Mouse (Mus musculus) neural tube, embryonic 15.5 days (tissue): ENCODE data around the gene Ttc7b. TPM values are rescaled to one million over a fixed set of nuclear protein-coding genes. Genes with fewer than 3 reads are reported as not detected.

Source experiments
- ATAC-seq: fragments of 200-750 bp; cut with Nextera tagmentation; 2 replicates; pipeline ENCODE4 v1.8.0; 2017; ENCODE audit warnings: mild to moderate bottlenecking, moderate TSS enrichment, moderate library complexity; ENCODE audit not compliant: low FRiP score
- H3K27ac ChIP-seq: fragments of 300-500 bp; sonication (generic); replicated peaks from 2 replicates; pipeline ENCODE4 v1.5.1; 2015; ENCODE audit warnings: mild to moderate bottlenecking, inconsistent platforms
- H3K27me3 ChIP-seq: fragments of 300-500 bp; sonication (generic); replicated peaks from 2 replicates; pipeline ENCODE4 v1.6.1; 2015; ENCODE audit warnings: inconsistent platforms
- H3K36me3 ChIP-seq: fragments of 300-500 bp; sonication (generic); 2 replicates; pipeline ENCODE4 v1.6.1; 2015; ENCODE audit warnings: inconsistent platforms
- H3K4me1 ChIP-seq: fragments of 300-500 bp; sonication (generic); 2 replicates; pipeline ENCODE4 v1.6.1; 2015; ENCODE audit warnings: inconsistent platforms
- H3K4me2 ChIP-seq: fragments of 300-500 bp; sonication (generic); 2 replicates; pipeline ENCODE4 v1.6.1; 2015; ENCODE audit warnings: inconsistent platforms, mild to moderate bottlenecking, moderate library complexity
- H3K4me3 ChIP-seq: fragments of 300-500 bp; sonication (generic); replicated peaks from 2 replicates; pipeline ENCODE4 v1.5.1; 2015; ENCODE audit warnings: mild to moderate bottlenecking, inconsistent platforms
- H3K9ac ChIP-seq: fragments of 300-500 bp; sonication (generic); replicated peaks from 2 replicates; pipeline ENCODE4 v1.6.1; 2015; ENCODE audit warnings: mild to moderate bottlenecking, inconsistent platforms
- H3K9me3 ChIP-seq: fragments of 300-500 bp; sonication (generic); replicated peaks from 2 replicates; pipeline ENCODE4 v1.6.1; 2016; ENCODE audit warnings: inconsistent platforms
- WGBS: fragments of 180-500 bp; shearing (Covaris S2); methylation state at CpG from one replicate; pipeline ENCODE4 v1.1.7; 2015; ENCODE audit warnings: mixed read lengths; 5-methylcytosine and 5-hydroxymethylcytosine counted together
- polyA plus RNA-seq: library from polyadenylated mRNA; unstranded; fragments of >200 nt; fragmentation: Nextera tagmentation; extraction: Ambion mirVana; gene quantifications from 2 replicates; pipeline ENCODE4 v1.2.1, GENCODE M21; 2015

Ttc7b gene
- polyA plus RNA-seq, 1 experiment from 2014 or later, result 10.2 TPM

DNA sequence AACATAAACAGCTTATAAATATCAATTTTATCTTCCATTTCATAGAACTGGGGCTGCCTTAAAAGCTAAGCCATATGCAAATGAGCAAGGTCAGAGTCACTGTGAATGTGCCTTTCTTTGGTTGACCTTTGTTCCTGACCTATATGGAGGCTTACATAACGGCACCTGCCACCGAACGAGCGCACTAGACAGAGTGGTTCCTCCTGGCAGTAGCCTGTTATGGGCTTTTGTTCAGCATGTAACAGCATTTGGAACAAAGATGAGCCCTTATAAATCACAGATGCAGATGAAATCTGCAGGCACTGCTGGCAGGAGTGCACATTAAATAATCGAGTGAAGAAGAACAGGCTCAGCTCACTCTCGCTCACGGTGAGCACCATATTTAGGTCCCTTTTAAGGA is 179.0 kb downstream of the Ttc7b start:
- H3K36me3 ChIP-seq, result peaks cover 17% of the 10 kb centered on the region
- H3K9ac ChIP-seq, result no peak overlapping the region
- WGBS, result 17% methylated on average over 7 of the region's 7 CpGs
- peak overlapping the region; percentile 28; the same call in 1 of the 2 replicates for H3K27ac ChIP-seq
- ATAC-seq, result 0 out of 2 replicates have a peak, but pooled peaks have one; percentile 39
- H3K27me3 ChIP-seq, result no peaks in the 10 kb centered on the region
- H3K4me2 ChIP-seq, result no peak overlapping the region
- H3K9me3 ChIP-seq, result no peaks in the 10 kb centered on the region
- H3K4me3 ChIP-seq, result no peak overlapping the region
- H3K4me1 ChIP-seq, result peaks cover 8% of the 10 kb centered on the region; the same call in 1 of the 2 replicates

- ATAC-seq, result no peak
- WGBS, result 87% methylated on average over 7 of the region's 7 CpGs
- H3K9ac ChIP-seq, result no peak overlapping the region
- peaks cover 12% of the 10 kb centered on the region for H3K36me3 ChIP-seq
- H3K4me2 ChIP-seq, result no peak overlapping the region
- H3K4me3 ChIP-seq, result no peak overlapping the region
- no peaks in the 10 kb centered on the region for H3K9me3 ChIP-seq
- peaks cover 8% of the 10 kb centered on the region; the same call in 1 of the 2 replicates for H3K4me1 ChIP-seq
- H3K27me3 ChIP-seq, result no peaks in the 10 kb centered on the region
- H3K27ac ChIP-seq, result no peak overlapping the region
These were observed 179.6 kb downstream of the Ttc7b start for GRCm38 (mm10) chr12:100340901-100341460.

GRCm38 (mm10) chr12:100338055-100338454 is 182.6 kb downstream of the Ttc7b start:
- 51% methylated on average over 3 of the region's 3 CpGs for WGBS
- Histone ChIP-seq H3K4me1 (peaks cover 8% of the 10 kb centered on the region; the same call in 1 of the 2 replicates), H3K4me2 (no peak overlapping the region), H3K27me3 (no peaks in the 10 kb centered on the region), H3K4me3 (no peak overlapping the region), H3K27ac (no peak overlapping the region), H3K9ac (no peak overlapping the region), H3K9me3 (no peaks in the 10 kb centered on the region), H3K36me3 (no peaks in the 10 kb centered on the region)
- ATAC-seq, result peak; percentile 53; the same call in 1 of the 2 replicates

DNA sequence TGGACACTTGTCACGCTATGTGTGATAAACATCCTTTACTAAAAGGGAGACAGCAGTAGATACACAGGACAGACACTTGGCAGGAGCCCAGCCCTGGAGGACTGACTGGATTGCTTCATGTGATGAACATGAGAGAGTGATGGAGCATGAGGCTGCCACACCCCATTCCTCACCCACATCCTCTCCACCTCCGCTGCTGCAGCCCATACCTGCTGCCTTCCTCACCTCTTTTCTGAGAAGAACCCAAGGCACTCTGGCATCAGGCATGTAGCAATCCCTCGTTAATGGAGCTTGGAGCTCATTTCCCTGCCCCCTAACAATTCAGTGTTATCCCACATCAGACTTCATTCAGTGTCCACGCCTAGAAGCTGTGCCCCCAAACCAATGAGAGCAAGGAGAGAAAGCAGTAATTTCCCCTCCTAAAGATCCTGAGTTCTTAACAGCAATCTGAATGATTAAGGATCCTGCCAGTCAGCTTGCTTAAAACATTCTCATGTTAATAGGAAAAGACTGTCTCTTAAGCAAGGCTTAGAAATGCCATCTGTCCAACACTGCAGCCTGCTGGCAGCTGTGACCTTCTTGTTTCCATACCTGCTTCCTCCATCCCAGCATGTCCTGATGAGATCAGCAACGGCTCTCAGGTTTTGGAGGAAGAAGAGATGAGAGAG is 183.1 kb downstream of the Ttc7b start:
- no peak overlapping the region for H3K4me3 ChIP-seq
- no peak overlapping the region for H3K9ac ChIP-seq
- H3K4me1 ChIP-seq, result peaks cover 8% of the 10 kb centered on the region; the same call in 1 of the 2 replicates
- H3K27ac ChIP-seq, result no peak overlapping the region
- no peaks in the 10 kb centered on the region for H3K36me3 ChIP-seq
- H3K27me3 ChIP-seq, result no peaks in the 10 kb centered on the region
- H3K4me2 ChIP-seq, result no peak overlapping the region
- 0 out of 2 replicates have a peak, but pooled peaks have one; percentile 31 for ATAC-seq
- 47% methylated on average over 5 of the region's 5 CpGs for WGBS
- H3K9me3 ChIP-seq, result no peaks in the 10 kb centered on the region

DNA sequence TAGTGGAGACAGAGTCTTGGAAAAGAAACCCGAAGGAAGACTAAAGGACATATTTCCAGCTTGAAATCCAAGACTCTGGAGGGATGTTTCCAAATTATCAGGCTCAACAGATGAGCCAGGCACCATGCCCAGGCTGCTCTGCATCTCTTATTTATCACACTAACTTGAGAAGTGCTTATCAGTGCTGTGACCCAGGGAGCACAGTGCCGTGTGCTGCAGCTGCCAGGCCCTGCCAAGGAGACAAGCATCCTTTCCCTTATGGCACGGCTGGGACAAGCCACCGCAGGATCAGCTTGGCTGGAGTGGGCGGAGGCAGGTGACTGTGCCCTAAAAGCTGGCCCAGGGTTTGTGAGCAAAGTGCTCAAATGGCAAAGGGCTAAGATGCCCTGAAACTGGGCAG is 184.4 kb downstream of the Ttc7b start:
- Histone ChIP-seq H3K27ac (no peak overlapping the region), H3K9ac (no peak overlapping the region), H3K4me2 (no peak overlapping the region), H3K27me3 (no peaks in the 10 kb centered on the region), H3K4me1 (peaks cover 4% of the 10 kb centered on the region; the same call in 1 of the 2 replicates), H3K4me3 (no peak overlapping the region), H3K36me3 (0 out of 2 replicates have a peak, but pooled peaks cover 6% of the 10 kb centered on the region), H3K9me3 (no peaks in the 10 kb centered on the region)
- WGBS, result 73% methylated on average over 5 of the region's 5 CpGs
- ATAC-seq, result no peak

GRCm38 (mm10) chr12:100331806-100332205 is 188.8 kb downstream of the Ttc7b start:
- Histone ChIP-seq H3K27me3 (no peaks in the 10 kb centered on the region), H3K4me1 (no peaks in the 10 kb centered on the region), H3K9ac (no peak overlapping the region), H3K4me3 (no peak overlapping the region), H3K27ac (no peak overlapping the region), H3K36me3 (peaks cover 15% of the 10 kb centered on the region; the same call in 1 of the 2 replicates), H3K9me3 (no peaks in the 10 kb centered on the region), H3K4me2 (no peak overlapping the region)
- ATAC-seq, result no peak
- 98% methylated on average over 6 of the region's 6 CpGs for WGBS

GRCm38 (mm10) chr12:100330234-100330633 is 190.4 kb downstream of the Ttc7b start:
- H3K27me3 ChIP-seq, result no peaks in the 10 kb centered on the region
- WGBS, result 88% methylated on average over 8 of the region's 8 CpGs
- no peak overlapping the region for H3K9ac ChIP-seq

GRCm38 (mm10) chr12:100328998-100329397 is 191.6 kb downstream of the Ttc7b start:
- H3K4me2 ChIP-seq, result no peak overlapping the region
- no peak overlapping the region for H3K4me3 ChIP-seq
- WGBS, result 88% methylated on average over 4 of the region's 4 CpGs
- H3K4me1 ChIP-seq, result 0 out of 2 replicates have a peak, but pooled peaks cover 3% of the 10 kb centered on the region
- peaks cover 33% of the 10 kb centered on the region for H3K36me3 ChIP-seq
- H3K9ac ChIP-seq, result no peak overlapping the region
- no peak overlapping the region for H3K27ac ChIP-seq
- ATAC-seq, result no peak
- H3K9me3 ChIP-seq, result no peaks in the 10 kb centered on the region
- no peaks in the 10 kb centered on the region for H3K27me3 ChIP-seq

More at GRCm38 (mm10) chr12:100330234-100330633, 190.4 kb downstream of the Ttc7b start:
- no peak overlapping the region for H3K27ac ChIP-seq
- H3K36me3 ChIP-seq, result peaks cover 22% of the 10 kb centered on the region
- no peak for ATAC-seq
- H3K9me3 ChIP-seq, result no peaks in the 10 kb centered on the region
- H3K4me1 ChIP-seq, result 0 out of 2 replicates have a peak, but pooled peaks cover 3% of the 10 kb centered on the region
- no peak overlapping the region for H3K4me2 ChIP-seq
- no peak overlapping the region for H3K4me3 ChIP-seq

DNA sequence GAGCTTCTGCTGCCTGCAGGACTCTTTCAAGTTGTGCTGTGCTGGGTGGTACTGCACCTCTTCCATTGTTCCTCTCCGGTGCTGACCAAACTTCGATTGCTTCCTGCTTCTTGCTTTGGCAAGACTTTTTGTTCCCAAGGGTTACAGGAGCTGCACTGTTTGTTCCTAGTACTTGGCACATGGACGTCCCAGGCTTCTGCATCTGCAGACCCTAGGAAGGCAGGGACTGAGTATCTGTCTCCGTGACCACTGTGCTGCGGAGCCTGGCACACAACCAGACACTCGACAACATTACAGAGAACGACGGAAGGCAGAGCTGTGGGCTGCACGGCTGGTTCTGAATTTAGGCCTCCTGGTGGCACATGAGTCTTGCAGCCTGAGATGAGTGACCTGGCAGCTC is 192.1 kb downstream of the Ttc7b start:
- no peaks in the 10 kb centered on the region for H3K9me3 ChIP-seq
- H3K4me3 ChIP-seq, result no peak overlapping the region
- H3K4me2 ChIP-seq, result no peak overlapping the region
- no peak overlapping the region for H3K27ac ChIP-seq
- 0 out of 2 replicates have a peak, but pooled peaks cover 3% of the 10 kb centered on the region for H3K4me1 ChIP-seq
- H3K36me3 ChIP-seq, result peaks cover 34% of the 10 kb centered on the region
- no peak for ATAC-seq
- no peak overlapping the region for H3K9ac ChIP-seq
- no peaks in the 10 kb centered on the region for H3K27me3 ChIP-seq
- WGBS, result 81% methylated on average over 9 of the region's 9 CpGs

- Histone ChIP-seq H3K4me2 (no peak overlapping the region), H3K9me3 (no peaks in the 10 kb centered on the region), H3K27me3 (no peaks in the 10 kb centered on the region), H3K27ac (no peak overlapping the region), H3K9ac (no peak overlapping the region), H3K4me1 (peaks cover 9% of the 10 kb centered on the region), H3K36me3 (peaks cover 31% of the 10 kb centered on the region), H3K4me3 (no peak overlapping the region)
- 88% methylated on average over 2 of the region's 2 CpGs for WGBS
- ATAC-seq, result no peak
These were observed 193.9 kb downstream of the Ttc7b start for GRCm38 (mm10) chr12:100326732-100327131.

GRCm38 (mm10) chr12:100325618-100326017 is 195.0 kb downstream of the Ttc7b start:
- Histone ChIP-seq H3K27me3 (no peaks in the 10 kb centered on the region), H3K4me2 (no peak overlapping the region), H3K27ac (no peak overlapping the region), H3K4me1 (peaks cover 9% of the 10 kb centered on the region), H3K9ac (no peak overlapping the region), H3K36me3 (peaks cover 31% of the 10 kb centered on the region), H3K9me3 (no peaks in the 10 kb centered on the region), H3K4me3 (no peak overlapping the region)
- no peak for ATAC-seq
- 84% methylated on average over 4 of the region's 4 CpGs for WGBS

DNA sequence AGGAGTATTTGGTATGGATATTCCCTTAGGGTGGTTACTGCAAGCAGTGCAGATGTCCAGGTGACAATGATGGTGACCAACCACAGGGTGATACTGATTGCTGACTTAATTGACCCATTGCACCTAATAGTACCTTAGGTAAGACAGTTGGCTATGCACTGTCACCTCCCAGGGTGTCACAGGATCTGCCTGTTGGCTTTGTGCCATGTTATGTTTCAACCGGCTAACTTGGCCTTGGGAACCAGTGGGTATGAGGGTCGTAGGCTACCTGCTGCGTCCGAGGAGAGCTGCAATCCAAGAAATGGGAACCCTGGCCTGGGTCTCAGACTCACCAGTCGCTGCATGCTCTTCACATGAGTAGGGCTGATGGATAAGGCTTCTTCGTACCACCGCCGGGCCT is 195.4 kb downstream of the Ttc7b start:
- no peak overlapping the region for H3K4me3 ChIP-seq
- peaks cover 30% of the 10 kb centered on the region for H3K36me3 ChIP-seq
- no peaks in the 10 kb centered on the region for H3K27me3 ChIP-seq
- no peak overlapping the region for H3K4me2 ChIP-seq
- ATAC-seq, result no peak
- H3K9ac ChIP-seq, result no peak overlapping the region
- peaks cover 9% of the 10 kb centered on the region for H3K4me1 ChIP-seq
- WGBS, result 90% methylated on average over 8 of the region's 8 CpGs
- H3K27ac ChIP-seq, result no peak overlapping the region
- H3K9me3 ChIP-seq, result no peaks in the 10 kb centered on the region
